Mouse (Mus musculus) lung, adult 2 months (tissue): ENCODE measurements around the gene Tmprss4. TPM values are rescaled to one million over a fixed set of nuclear protein-coding genes. Genes with fewer than 3 reads are reported as not detected.

ENCODE experiments used
- DNase-seq: peaks from one replicate; pipeline ENCODE4 v3.0.0; 2022
- H3K4me1 ChIP-seq: fragments of 200-500 bp; 2 replicates; pipeline ENCODE4 v1.6.1; 2011; ENCODE audit warnings: low read length; ENCODE audit not compliant: control insufficient read depth, insufficient read depth
- H3K4me3 ChIP-seq: fragments of 200-500 bp; replicated peaks from 2 replicates; pipeline ENCODE3; 2011; ENCODE audit warnings: low read depth, mild to moderate bottlenecking, control low read depth, low read length; ENCODE audit errors: extremely low read depth
- CTCF ChIP-seq: fragments of 200-500 bp; IDR thresholded peaks from 2 replicates; pipeline ENCODE4 v1.5.1; 2011; ENCODE audit warnings: mild to moderate bottlenecking, low read length, control low read depth; ENCODE audit not compliant: insufficient read depth
- POLR2A ChIP-seq: fragments of 200-500 bp; IDR thresholded peaks from 2 replicates; pipeline ENCODE4 v1.6.1; 2011; ENCODE audit warnings: low read depth, mild to moderate bottlenecking, control low read depth, low read length, borderline replicate concordance; ENCODE audit errors: extremely low read depth
- WGBS: fragments of 180-500 bp; shearing (Covaris S2); methylation state at CpG from one replicate; pipeline ENCODE4 v1.1.7; 2018; 5-methylcytosine and 5-hydroxymethylcytosine counted together
- polyA plus RNA-seq: library from polyadenylated mRNA; depleted of rRNA; stranded (reverse); fragments of >200 nt; gene quantifications from 2 replicates; pipeline ENCODE4 v1.2.3, GENCODE M21; 2012; rRNA removed

Gene Tmprss4
- polyA plus RNA-seq, 1 experiment, result 24.1 TPM

DNA sequence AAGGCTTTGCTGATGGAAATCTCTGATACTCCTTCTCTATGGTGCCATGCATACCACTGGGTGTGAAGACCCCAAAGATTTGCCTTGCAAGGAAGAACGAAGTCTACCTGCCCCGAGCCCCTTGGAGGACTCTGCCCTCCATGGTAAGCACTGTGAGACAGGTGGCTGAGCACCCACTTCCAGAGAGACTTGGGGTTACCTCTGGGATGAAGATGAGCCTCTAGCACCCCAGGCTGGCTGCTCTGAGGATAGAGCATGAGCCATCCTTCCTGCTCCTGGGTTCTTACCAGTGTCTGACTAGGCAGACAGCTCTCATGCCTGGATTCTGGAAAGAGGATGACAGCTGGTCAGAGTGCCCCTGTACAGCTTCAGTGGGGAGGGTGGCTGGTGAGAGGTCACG, 73.8 kb downstream of the Tmprss4 start:
- no peak for DNase-seq
- no peaks in the 10 kb centered on the region for H3K4me1 ChIP-seq
- WGBS, result 78% methylated on average over 3 of the region's 3 CpGs
- TF ChIP-seq POLR2A (no peak), CTCF (no peak)
- no peak overlapping the region for H3K4me3 ChIP-seq

DNA sequence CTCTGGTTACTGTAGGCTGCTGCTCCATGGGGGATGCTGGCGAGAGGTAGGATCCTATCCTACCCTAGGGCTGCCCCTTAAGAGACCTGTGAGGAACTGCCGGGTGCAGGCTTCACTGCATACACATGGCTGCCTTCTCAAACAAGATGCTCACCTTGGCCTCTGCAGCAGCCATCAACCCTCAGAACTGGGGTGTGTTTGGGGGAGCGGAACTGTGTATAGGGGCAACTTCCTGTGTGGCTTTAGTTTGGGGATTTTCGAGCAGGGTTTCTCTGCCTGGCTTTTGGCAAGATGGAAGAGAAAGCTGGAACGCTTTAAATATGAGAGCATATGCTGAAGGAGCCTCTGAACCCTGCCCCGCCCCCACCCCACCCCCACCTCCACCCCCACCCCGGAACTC, 77.0 kb downstream of the Tmprss4 start:
- no peak for DNase-seq

GRCm38 (mm10) chr9:45125211-45125610, 78.7 kb downstream of the Tmprss4 start:
- 88% methylated on average over 14 of the region's 14 CpGs for WGBS
- Histone ChIP-seq H3K4me1 (no peaks in the 10 kb centered on the region), H3K4me3 (no peak overlapping the region)
- TF ChIP-seq POLR2A, result no peak
- no peak for TF ChIP-seq CTCF
- no peak for DNase-seq

More for the DNA sequence above, 77.0 kb downstream of the Tmprss4 start:
- no peaks in the 10 kb centered on the region for H3K4me1 ChIP-seq
- no peak overlapping the region for H3K4me3 ChIP-seq
- 44% methylated on average over 7 of the region's 7 CpGs for WGBS
- TF ChIP-seq CTCF, result no peak
- no peak for TF ChIP-seq POLR2A

Other genes starting within 250 kb of the Tmprss4 start
- gene Ube4a, start 238.5 kb downstream of the Tmprss4 start, polyA plus RNA-seq, result 7.3 and 13.6 TPM in 2 replicates
- gene Cd3g, start 223.7 kb downstream of the Tmprss4 start, polyA plus RNA-seq, result 1.3 and 2.3 TPM in 2 replicates
- gene Cd3d, start 222.3 kb downstream of the Tmprss4 start, polyA plus RNA-seq, result 1.6 and 2.0 TPM in 2 replicates
- 3.0 and 4.8 TPM in 2 replicates for gene Cd3e, start 194.5 kb downstream of the Tmprss4 start, polyA plus RNA-seq
- gene Mpzl2, start 164.3 kb downstream of the Tmprss4 start, polyA plus RNA-seq, result 3.3 and 8.6 TPM in 2 replicates
- 1.2 and 10.7 TPM in 2 replicates for gene Mpzl3, start 148.9 kb downstream of the Tmprss4 start, polyA plus RNA-seq
- 0.69 and 1.3 TPM in 2 replicates for gene Jaml, start 124.9 kb downstream of the Tmprss4 start, polyA plus RNA-seq
- gene Scn2b, start 86.3 kb downstream of the Tmprss4 start, polyA plus RNA-seq, result 0.38 and 0.39 TPM in 2 replicates
- 0.34 and 1.0 TPM in 2 replicates for gene Scn4b, start 65.7 kb downstream of the Tmprss4 start, polyA plus RNA-seq
- not detected in 2 replicates for gene BC049352, start 22.1 kb downstream of the Tmprss4 start, polyA plus RNA-seq
- gene Il10ra, start 65.1 kb upstream of the Tmprss4 start, polyA plus RNA-seq, result 10.3 and 12.9 TPM in 2 replicates
- 1.1 and 6.6 TPM in 2 replicates for gene Tmprss13, start 115.0 kb upstream of the Tmprss4 start, polyA plus RNA-seq
- 19.8 and 31.7 TPM in 2 replicates for gene Fxyd6, start 166.1 kb upstream of the Tmprss4 start, polyA plus RNA-seq
- gene Fxyd2, start 195.6 kb upstream of the Tmprss4 start, polyA plus RNA-seq, result 8.5 and 8.8 TPM in 2 replicates
- 0.35 and 0.38 TPM in 2 replicates for gene Dscaml1, start 222.5 kb upstream of the Tmprss4 start, polyA plus RNA-seq